Mouse (Mus musculus) embryonic facial prominence, embryonic 10.5 days (tissue): ENCODE measurements around the gene 3110082I17Rik. TPM values are rescaled to one million over a fixed set of nuclear protein-coding genes. Genes with fewer than 3 reads are reported as not detected.

Experiments
- DNase-seq: peaks from one replicate; pipeline ENCODE4 v3.0.0-alpha.2; 2017; ENCODE audit warnings: low spot score
- H3K27ac ChIP-seq: fragments of 300-500 bp; sonication (generic); replicated peaks from 2 replicates; pipeline ENCODE4 v1.5.1; 2016; ENCODE audit warnings: mild to moderate bottlenecking
- H3K27me3 ChIP-seq: fragments of 300-500 bp; sonication (generic); replicated peaks from 2 replicates; pipeline ENCODE4 v1.6.1; 2016; ENCODE audit warnings: low read depth, mild to moderate bottlenecking; ENCODE audit not compliant: poor library complexity, severe bottlenecking
- H3K36me3 ChIP-seq: fragments of 300-500 bp; sonication (generic); replicated peaks from 2 replicates; pipeline ENCODE4 v1.6.1; 2016; ENCODE audit warnings: mild to moderate bottlenecking, moderate library complexity
- H3K4me1 ChIP-seq: fragments of 300-500 bp; sonication (generic); 2 replicates; pipeline ENCODE4 v1.6.1; 2016
- H3K4me3 ChIP-seq: fragments of 300-500 bp; sonication (generic); 2 replicates; pipeline ENCODE4 v1.5.1; 2016; ENCODE audit warnings: mild to moderate bottlenecking, moderate library complexity
- H3K9me3 ChIP-seq: fragments of 300-500 bp; sonication (generic); 2 replicates; pipeline ENCODE4 v1.6.1; 2016; ENCODE audit warnings: mild to moderate bottlenecking
- WGBS: fragments of 180-500 bp; shearing (Covaris S2); methylation state at CpG from one replicate; pipeline ENCODE4 v1.1.7; 2016; 5-methylcytosine and 5-hydroxymethylcytosine counted together
- polyA plus RNA-seq: library from polyadenylated mRNA; unstranded; fragments of >200 nt; fragmentation: Nextera tagmentation; extraction: Ambion mirVana; gene quantifications from 2 replicates; pipeline ENCODE4 v1.2.1, GENCODE M21; 2016

The 3110082I17Rik gene
- polyA plus RNA-seq, 1 experiment from 2014 or later, result 58.5 TPM

GRCm38 (mm10) chr5:139411665-139412314 is 48.5 kb downstream of the 3110082I17Rik start:
- 80% methylated on average over 15 of the region's 15 CpGs for WGBS
- Histone ChIP-seq H3K27me3 (no peaks in the 10 kb centered on the region), H3K9me3 (no peaks in the 10 kb centered on the region), H3K27ac (no peak overlapping the region), H3K4me1 (peaks cover 25% of the 10 kb centered on the region), H3K36me3 (peaks cover 19% of the 10 kb centered on the region), H3K4me3 (no peak overlapping the region)
- DNase-seq, result no peak

- Histone ChIP-seq H3K27me3 (no peaks in the 10 kb centered on the region), H3K9me3 (no peaks in the 10 kb centered on the region), H3K4me1 (peaks cover 30% of the 10 kb centered on the region), H3K27ac (no peak overlapping the region), H3K36me3 (peaks cover 19% of the 10 kb centered on the region), H3K4me3 (no peak overlapping the region)
- WGBS, result 88% methylated on average over 6 of the region's 6 CpGs
- DNase-seq, result no peak
These were observed 49.2 kb downstream of the 3110082I17Rik start for GRCm38 (mm10) chr5:139411117-139411516.

GRCm38 (mm10) chr5:139410056-139410455 is 50.3 kb downstream of the 3110082I17Rik start:
- Histone ChIP-seq H3K4me1 (peaks cover 41% of the 10 kb centered on the region), H3K27ac (no peak overlapping the region), H3K36me3 (peaks cover 14% of the 10 kb centered on the region), H3K9me3 (no peaks in the 10 kb centered on the region), H3K27me3 (no peaks in the 10 kb centered on the region), H3K4me3 (no peak overlapping the region)
- 80% methylated on average over 4 of the region's 4 CpGs for WGBS
- DNase-seq, result no peak

- Histone ChIP-seq H3K36me3 (peaks cover 7% of the 10 kb centered on the region), H3K27ac (peak overlapping the region; percentile 8; the same call in 1 of the 2 replicates), H3K4me1 (peaks cover 47% of the 10 kb centered on the region), H3K27me3 (no peaks in the 10 kb centered on the region), H3K9me3 (no peaks in the 10 kb centered on the region), H3K4me3 (no peak overlapping the region)
- WGBS, result 87% methylated on average over 12 of the region's 12 CpGs
- no peak for DNase-seq
These were observed 50.9 kb downstream of the 3110082I17Rik start for GRCm38 (mm10) chr5:139409412-139409811.

- peaks cover 55% of the 10 kb centered on the region for H3K4me1 ChIP-seq
- peak overlapping the region; percentile 36; the same call in 1 of the 2 replicates for H3K27ac ChIP-seq
- 92% methylated on average over 7 of the region's 7 CpGs for WGBS
These were observed 51.8 kb downstream of the 3110082I17Rik start for GRCm38 (mm10) chr5:139408511-139408910.

GRCm38 (mm10) chr5:139407121-139407885 is 53.0 kb downstream of the 3110082I17Rik start:
- WGBS, result 88% methylated on average over 14 of the region's 14 CpGs
- H3K9me3 ChIP-seq, result no peaks in the 10 kb centered on the region
- H3K4me3 ChIP-seq, result no peak overlapping the region
- H3K27ac ChIP-seq, result peak overlapping the region; percentile 51
- no peak for DNase-seq
- peaks cover 55% of the 10 kb centered on the region for H3K4me1 ChIP-seq
- 0 out of 2 replicates have a peak, but pooled peaks cover 3% of the 10 kb centered on the region for H3K36me3 ChIP-seq
- no peaks in the 10 kb centered on the region for H3K27me3 ChIP-seq

More at GRCm38 (mm10) chr5:139408511-139408910, 51.8 kb downstream of the 3110082I17Rik start:
- H3K4me3 ChIP-seq, result no peak overlapping the region
- no peaks in the 10 kb centered on the region for H3K36me3 ChIP-seq
- no peaks in the 10 kb centered on the region for H3K9me3 ChIP-seq
- DNase-seq, result no peak
- H3K27me3 ChIP-seq, result no peaks in the 10 kb centered on the region

- H3K4me3 ChIP-seq, result no peak overlapping the region
- 83% methylated on average over 3 of the region's 3 CpGs for WGBS
- DNase-seq, result no peak
- H3K4me1 ChIP-seq, result peaks cover 51% of the 10 kb centered on the region
- H3K27ac ChIP-seq, result peak overlapping the region; percentile 52; the same call in 1 of the 2 replicates
- H3K9me3 ChIP-seq, result no peaks in the 10 kb centered on the region
- no peaks in the 10 kb centered on the region for H3K27me3 ChIP-seq
- 0 out of 2 replicates have a peak, but pooled peaks cover 3% of the 10 kb centered on the region for H3K36me3 ChIP-seq
These were observed 54.4 kb downstream of the 3110082I17Rik start for GRCm38 (mm10) chr5:139405953-139406352.

GRCm38 (mm10) chr5:139405478-139405877 is 54.8 kb downstream of the 3110082I17Rik start:
- DNase-seq, result no peak
- H3K27me3 ChIP-seq, result no peaks in the 10 kb centered on the region
- no peaks in the 10 kb centered on the region for H3K9me3 ChIP-seq
- H3K36me3 ChIP-seq, result 0 out of 2 replicates have a peak, but pooled peaks cover 3% of the 10 kb centered on the region
- 0 out of 2 replicates have a peak overlapping the region, but pooled peaks have one; percentile 1 for H3K4me3 ChIP-seq
- H3K4me1 ChIP-seq, result peaks cover 51% of the 10 kb centered on the region
- peak overlapping the region; percentile 61 for H3K27ac ChIP-seq
- 74% methylated on average over 7 of the region's 7 CpGs for WGBS

GRCm38 (mm10) chr5:139404801-139405401 is 55.4 kb downstream of the 3110082I17Rik start, which contains the start of gene C130050O18Rik:
Gene C130050O18Rik (plus strand): TSS chr5:139405280.
- H3K27me3 ChIP-seq, result no peaks in the 10 kb centered on the region
- WGBS, result 77% methylated on average over 6 of the region's 6 CpGs
- H3K9me3 ChIP-seq, result no peaks in the 10 kb centered on the region
- peaks cover 46% of the 10 kb centered on the region for H3K4me1 ChIP-seq
- 0 out of 2 replicates have a peak, but pooled peaks cover 3% of the 10 kb centered on the region for H3K36me3 ChIP-seq
- peak within 1 kb of the TSS; percentile 61 for H3K27ac ChIP-seq
- H3K4me3 ChIP-seq, result 0 out of 2 replicates have a peak within 1 kb of the TSS, but pooled peaks have one; percentile 1
- DNase-seq, result no peak

- 0 out of 2 replicates have a peak overlapping the region, but pooled peaks have one; percentile 61 for H3K27ac ChIP-seq
- WGBS, result 79% methylated on average over 8 of the region's 8 CpGs
- no peak overlapping the region for H3K4me3 ChIP-seq
- H3K9me3 ChIP-seq, result no peaks in the 10 kb centered on the region
- H3K36me3 ChIP-seq, result 0 out of 2 replicates have a peak, but pooled peaks cover 3% of the 10 kb centered on the region
- no peak for DNase-seq
- peaks cover 41% of the 10 kb centered on the region for H3K4me1 ChIP-seq
- H3K27me3 ChIP-seq, result no peaks in the 10 kb centered on the region
These were observed 56.6 kb downstream of the 3110082I17Rik start for GRCm38 (mm10) chr5:139403692-139404260.

- H3K36me3 ChIP-seq, result 0 out of 2 replicates have a peak, but pooled peaks cover 3% of the 10 kb centered on the region
- no peaks in the 10 kb centered on the region for H3K27me3 ChIP-seq
- WGBS, result 93% methylated on average over 2 of the region's 2 CpGs
- no peak overlapping the region for H3K27ac ChIP-seq
- DNase-seq, result no peak
- no peaks in the 10 kb centered on the region for H3K9me3 ChIP-seq
- H3K4me3 ChIP-seq, result no peak overlapping the region
- peaks cover 33% of the 10 kb centered on the region for H3K4me1 ChIP-seq
These were observed 58.2 kb downstream of the 3110082I17Rik start for GRCm38 (mm10) chr5:139402106-139402505.

GRCm38 (mm10) chr5:139399991-139400390 is 60.3 kb downstream of the 3110082I17Rik start:
- Histone ChIP-seq H3K27ac (no peak overlapping the region), H3K9me3 (no peaks in the 10 kb centered on the region), H3K36me3 (0 out of 2 replicates have a peak, but pooled peaks cover 3% of the 10 kb centered on the region), H3K4me3 (no peak overlapping the region), H3K4me1 (peaks cover 17% of the 10 kb centered on the region), H3K27me3 (no peaks in the 10 kb centered on the region)
- DNase-seq, result no peak
- WGBS, result 91% methylated on average over 14 of the region's 14 CpGs
